Mouse (Mus musculus) hindbrain, postnatal 0 days (tissue): ENCODE measurements around the gene Egf. TPM values are rescaled to one million over a fixed set of nuclear protein-coding genes. Genes with fewer than 3 reads are reported as not detected.
"Not testable (repeated sequence)": the region's sequence is repeated elsewhere in the genome, so short reads cannot be mapped to it uniquely, and the experiment has no call there.

Source experiments
- ATAC-seq: fragments of 200-750 bp; cut with Nextera tagmentation; 2 replicates; pipeline ENCODE4 v1.8.0; 2017; ENCODE audit warnings: mild to moderate bottlenecking, moderate TSS enrichment, moderate library complexity
- DNase-seq: peaks from one replicate; pipeline ENCODE4 v3.0.0-alpha.2; 2015; ENCODE audit warnings: low spot score
- H3K27ac ChIP-seq: fragments of 300-500 bp; sonication (generic); 2 replicates; pipeline ENCODE4 v1.5.1; 2014; ENCODE audit warnings: mild to moderate bottlenecking
- H3K27me3 ChIP-seq: fragments of 300-500 bp; sonication (generic); 2 replicates; pipeline ENCODE4 v1.6.1; 2014; ENCODE audit warnings: low read length, mixed read lengths; ENCODE audit not compliant: insufficient read depth
- H3K36me3 ChIP-seq: fragments of 300-500 bp; sonication (generic); 2 replicates; pipeline ENCODE4 v1.6.1; 2014; ENCODE audit warnings: low read length, mixed read lengths; ENCODE audit not compliant: insufficient read depth
- H3K4me1 ChIP-seq: fragments of 300-500 bp; sonication (generic); 2 replicates; pipeline ENCODE4 v1.6.1; 2014; ENCODE audit warnings: antibody characterized with exemption, low read length, mixed read lengths; ENCODE audit not compliant: insufficient read depth
- H3K4me2 ChIP-seq: fragments of 300-500 bp; sonication (generic); 2 replicates; pipeline ENCODE4 v1.6.1; 2014; ENCODE audit warnings: low read depth, mild to moderate bottlenecking, low read length, moderate library complexity, mixed read lengths
- H3K4me3 ChIP-seq: fragments of 300-500 bp; sonication (generic); 2 replicates; pipeline ENCODE4 v1.5.1; 2014; ENCODE audit warnings: low read length
- H3K9ac ChIP-seq: fragments of 300-500 bp; sonication (generic); replicated peaks from 2 replicates; pipeline ENCODE4 v1.6.1; 2014; ENCODE audit warnings: mild to moderate bottlenecking, low read length, moderate library complexity, mixed read lengths
- H3K9me3 ChIP-seq: fragments of 300-500 bp; sonication (generic); 2 replicates; pipeline ENCODE4 v1.6.1; 2016; ENCODE audit warnings: low read length, mixed read lengths
- CTCF ChIP-seq: IDR thresholded peaks from 2 replicates; pipeline ENCODE4 v1.5.1; 2016; ENCODE audit warnings: antibody characterized with exemption, control low read depth, low read depth
- WGBS: fragments of 180-500 bp; shearing (Covaris S2); extraction: QIAGEN DNeasy Blood & Tissue Kit; methylation state at CpG from one replicate; pipeline ENCODE4 v1.1.7; 2014; 5-methylcytosine and 5-hydroxymethylcytosine counted together
- polyA plus RNA-seq: library from polyadenylated mRNA; unstranded; fragments of >200 nt; fragmentation: Nextera tagmentation; extraction: Ambion mirVana; gene quantifications from 2 replicates; pipeline ENCODE4 v1.2.1, GENCODE M21; 2015
- total RNA-seq: library from RNA; depleted of rRNA; stranded (reverse); fragments of >200 nt; gene quantifications from 2 replicates; pipeline ENCODE4 v1.2.3, GENCODE M21; 2014

The Egf gene
- total and polyA plus RNA-seq, 2 experiments from 2014 or later, result 1.2 to 1.3 TPM

GRCm38 (mm10) chr3:129781435-129781834 lies 26.3 kb upstream of the Egf start:
- DNase-seq, result no peak
- H3K4me3 ChIP-seq, result no peak overlapping the region
- no peaks in the 10 kb centered on the region for H3K27me3 ChIP-seq
- no peak overlapping the region for H3K4me2 ChIP-seq
- no peak for TF ChIP-seq CTCF
- H3K27ac ChIP-seq, result no peak overlapping the region
- no peak overlapping the region for H3K9ac ChIP-seq
- 44% methylated on average over 10 of the region's 10 CpGs for WGBS
- 0 out of 2 replicates have a peak, but pooled peaks have one; percentile 27 for ATAC-seq
- H3K4me1 ChIP-seq, result no peaks in the 10 kb centered on the region
- no peaks in the 10 kb centered on the region for H3K36me3 ChIP-seq
- no peaks in the 10 kb centered on the region for H3K9me3 ChIP-seq

GRCm38 (mm10) chr3:129771210-129771609 lies 16.1 kb upstream of the Egf start:
- H3K4me1 ChIP-seq, result no peaks in the 10 kb centered on the region
- no peak overlapping the region for H3K4me2 ChIP-seq
- H3K9ac ChIP-seq, result no peak overlapping the region
- DNase-seq, result no peak
- no peak overlapping the region for H3K4me3 ChIP-seq
- no peaks in the 10 kb centered on the region for H3K9me3 ChIP-seq
- 88% methylated on average over 6 of the region's 6 CpGs for WGBS
- no peak for TF ChIP-seq CTCF
- no peak for ATAC-seq
- no peaks in the 10 kb centered on the region for H3K27me3 ChIP-seq
- no peaks in the 10 kb centered on the region for H3K36me3 ChIP-seq
- no peak overlapping the region for H3K27ac ChIP-seq

GRCm38 (mm10) chr3:129766971-129767794 lies 12.1 kb upstream of the Egf start:
- Histone ChIP-seq H3K4me3 (no peak overlapping the region), H3K27me3 (no peaks in the 10 kb centered on the region), H3K36me3 (no peaks in the 10 kb centered on the region), H3K4me1 (no peaks in the 10 kb centered on the region), H3K4me2 (no peak overlapping the region), H3K27ac (no peak overlapping the region), H3K9me3 (no peaks in the 10 kb centered on the region), H3K9ac (no peak overlapping the region)
- no peak for TF ChIP-seq CTCF
- 85% methylated on average over 10 of the region's 10 CpGs for WGBS
- DNase-seq (no peak), ATAC-seq (no peak)

GRCm38 (mm10) chr3:129766106-129766505 lies 11.0 kb upstream of the Egf start:
- Histone ChIP-seq H3K4me2 (no peak overlapping the region), H3K4me1 (no peaks in the 10 kb centered on the region), H3K9ac (no peak overlapping the region), H3K9me3 (no peaks in the 10 kb centered on the region), H3K4me3 (no peak overlapping the region), H3K27me3 (no peaks in the 10 kb centered on the region), H3K27ac (no peak overlapping the region), H3K36me3 (no peaks in the 10 kb centered on the region)
- 78% methylated on average over 4 of the region's 4 CpGs for WGBS
- no peak for ATAC-seq
- DNase-seq, result no peak
- no peak for TF ChIP-seq CTCF

GRCm38 (mm10) chr3:129757599-129757998 lies 2.5 kb upstream of the Egf start:
- ATAC-seq, H3K27me3 ChIP-seq, H3K27ac ChIP-seq, DNase-seq, H3K9ac ChIP-seq, H3K4me1 ChIP-seq, H3K4me2 ChIP-seq, H3K9me3 ChIP-seq, H3K36me3 ChIP-seq, H3K4me3 ChIP-seq: not testable (repeated sequence)
- 79% methylated on average over 1 of the region's 1 CpGs for WGBS

GRCm38 (mm10) chr3:129744803-129745202 lies 10.3 kb downstream of the Egf start:
- WGBS, result 56% methylated on average over 8 of the region's 8 CpGs

GRCm38 (mm10) chr3:129742781-129743180 lies 12.3 kb downstream of the Egf start:
- ATAC-seq (no peak), DNase-seq (no peak)
- no peak overlapping the region for H3K27ac ChIP-seq
- no peak for TF ChIP-seq CTCF
- WGBS, result 83% methylated on average over 6 of the region's 6 CpGs
- H3K4me1 ChIP-seq, result no peaks in the 10 kb centered on the region
- H3K4me3 ChIP-seq, result no peak overlapping the region
- H3K36me3 ChIP-seq, result no peaks in the 10 kb centered on the region
- no peak overlapping the region for H3K4me2 ChIP-seq
- H3K9me3 ChIP-seq, result no peaks in the 10 kb centered on the region
- no peaks in the 10 kb centered on the region for H3K27me3 ChIP-seq
- no peak overlapping the region for H3K9ac ChIP-seq

More at GRCm38 (mm10) chr3:129744803-129745202, 10.3 kb downstream of the Egf start:
- H3K36me3 ChIP-seq, result no peaks in the 10 kb centered on the region
- H3K4me3 ChIP-seq, result no peak overlapping the region
- peak; percentile 31 for DNase-seq
- H3K4me2 ChIP-seq, result no peak overlapping the region
- no peaks in the 10 kb centered on the region for H3K4me1 ChIP-seq
- no peaks in the 10 kb centered on the region for H3K9me3 ChIP-seq
- H3K27me3 ChIP-seq, result no peaks in the 10 kb centered on the region
- H3K27ac ChIP-seq, result no peak overlapping the region
- no peak for ATAC-seq
- TF ChIP-seq CTCF, result peak; percentile 70
- no peak overlapping the region for H3K9ac ChIP-seq
